Mouse (Mus musculus): ENCODE data around the gene Rubcn.

Rubcn gene

GRCm38 (mm10) chr16:32870231-32870630, 7.3 kb downstream of the Rubcn start:
- no peak for DNase-seq (ENCODE audit: low spot score in 2 of 2)

- DNase-seq (ENCODE audit: low spot score in 2 of 2), result peak; percentile 83 to 88
Observed at GRCm38 (mm10) chr16:32867919-32868552, 9.5 kb downstream of the Rubcn start.

GRCm38 (mm10) chr16:32866713-32867112, 10.9 kb downstream of the Rubcn start:
- no peak for DNase-seq (ENCODE audit: low spot score in 2 of 2)

DNA sequence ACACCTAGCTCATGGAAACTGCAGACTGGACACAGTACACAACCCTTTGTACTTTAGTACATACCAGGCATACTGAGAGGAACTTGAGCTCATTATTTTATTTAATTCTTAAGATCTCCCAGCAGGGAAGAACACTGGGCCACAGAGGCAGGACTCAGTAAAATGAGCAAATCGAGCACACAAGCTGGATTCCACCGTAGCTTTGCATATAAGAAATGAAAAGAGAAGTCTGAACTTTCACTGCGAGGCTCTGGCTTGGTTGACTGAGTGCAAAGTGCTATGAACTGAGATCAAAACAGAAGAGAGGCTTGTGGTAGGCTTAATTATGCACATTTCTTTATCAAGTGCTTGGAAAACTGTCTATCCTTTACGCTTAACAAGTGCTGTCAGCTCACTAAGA, 12.2 kb downstream of the Rubcn start:
- DNase-seq (ENCODE audit: low spot score in 2 of 2), result no peak

- DNase-seq (ENCODE audit: low spot score in 2 of 2), result no peak
Observed at GRCm38 (mm10) chr16:32861813-32862385, 15.7 kb downstream of the Rubcn start.

GRCm38 (mm10) chr16:32858771-32859636, 18.6 kb downstream of the Rubcn start:
- DNase-seq (ENCODE audit: low spot score in 2 of 2), result no peak

DNA sequence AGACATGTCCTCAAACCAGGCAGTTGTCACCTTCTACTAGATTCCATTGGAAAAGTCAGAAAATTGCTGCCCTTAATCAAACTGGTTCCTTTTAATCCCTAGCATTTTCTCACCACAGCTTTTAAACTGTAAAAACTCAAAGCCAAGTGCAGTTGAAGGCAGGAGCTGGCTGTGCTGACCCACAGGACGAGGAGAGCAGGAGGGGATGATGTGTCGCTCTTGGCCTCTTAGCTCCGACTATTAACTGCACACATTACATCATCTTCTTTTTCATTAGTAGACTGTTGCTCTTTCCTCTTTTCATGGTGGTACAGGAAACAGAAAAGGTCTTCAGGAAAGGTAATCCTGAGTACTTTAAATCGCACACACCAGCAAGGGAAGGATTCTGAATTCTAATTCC, 19.2 kb downstream of the Rubcn start:
- DNase-seq (ENCODE audit: low spot score in 2 of 2), result no peak

- DNase-seq (ENCODE audit: low spot score in 2 of 2), result no peak
Observed at GRCm38 (mm10) chr16:32856751-32857150, 20.8 kb downstream of the Rubcn start.

- DNase-seq (ENCODE audit: low spot score in 2 of 2), result no peak
Observed at GRCm38 (mm10) chr16:32854050-32854571, 23.5 kb downstream of the Rubcn start.

DNA sequence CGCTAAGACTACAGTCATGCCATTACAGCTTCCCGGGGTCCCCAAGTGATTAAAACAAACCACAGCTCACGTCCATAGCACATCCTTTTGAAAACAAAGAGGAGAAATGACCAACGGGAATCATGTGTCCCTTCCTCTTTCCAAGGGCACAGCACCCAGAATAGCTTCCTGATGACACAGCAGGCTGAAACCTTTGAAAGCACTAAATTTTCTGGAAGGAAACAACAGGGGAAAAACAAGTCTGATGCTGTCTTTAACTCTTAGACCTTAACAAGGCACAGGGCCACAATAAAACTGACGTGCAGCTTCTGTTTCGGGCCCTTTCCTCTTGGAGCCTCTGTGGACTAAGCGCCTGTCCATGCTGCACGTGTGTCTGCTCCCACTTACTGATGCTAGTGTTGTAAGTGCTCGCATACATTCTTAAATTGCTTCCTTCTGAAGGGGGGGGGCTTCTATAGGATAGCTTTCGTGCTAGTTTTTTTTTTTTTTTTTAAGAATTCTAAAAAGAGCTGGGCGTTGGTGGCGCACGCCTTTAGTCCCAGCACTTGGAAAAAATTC, 24.0 kb downstream of the Rubcn start:
- DNase-seq (ENCODE audit: low spot score in 2 of 2), result no peak

- DNase-seq (ENCODE audit: low spot score in 2 of 2), result no peak
Observed at GRCm38 (mm10) chr16:32849042-32849830, 28.3 kb downstream of the Rubcn start.

GRCm38 (mm10) chr16:32847103-32847502, 30.5 kb downstream of the Rubcn start:
- no peak for DNase-seq (ENCODE audit: low spot score in 2 of 2)

- DNase-seq (ENCODE audit: low spot score in 2 of 2), result no peak
Observed at GRCm38 (mm10) chr16:32831501-32831900, 46.1 kb downstream of the Rubcn start.

GRCm38 (mm10) chr16:32829104-32829503, 48.5 kb downstream of the Rubcn start:
- no peak for DNase-seq (ENCODE audit: low spot score in 2 of 2)

- no peak for DNase-seq (ENCODE audit: low spot score in 2 of 2)
Observed at GRCm38 (mm10) chr16:32826521-32826920, 51.0 kb downstream of the Rubcn start.

- no peak for DNase-seq (ENCODE audit: low spot score in 2 of 2)
Observed at GRCm38 (mm10) chr16:32825380-32825779, 52.2 kb downstream of the Rubcn start.

GRCm38 (mm10) chr16:32824061-32824460, 53.5 kb downstream of the Rubcn start:
- DNase-seq (ENCODE audit: low spot score in 2 of 2), result no peak

DNA sequence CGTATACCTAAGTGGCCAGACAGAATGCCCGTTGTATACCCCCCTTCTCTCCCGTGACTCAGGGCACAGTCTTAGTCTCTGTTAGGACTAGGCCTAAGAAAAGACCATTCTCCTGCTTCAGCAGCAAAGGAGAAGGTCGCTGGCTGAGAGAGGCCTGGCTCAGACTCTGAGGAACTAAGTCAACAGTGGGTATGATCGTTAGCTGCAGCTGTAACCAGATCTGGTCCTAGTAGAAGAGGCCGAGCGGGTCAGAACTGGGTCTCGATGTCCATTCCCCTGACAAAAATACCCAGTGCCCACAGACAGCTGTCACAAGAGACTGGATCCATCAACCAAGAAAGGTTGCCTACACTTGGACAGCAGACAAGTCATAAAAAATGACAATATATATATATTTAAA, 54.1 kb downstream of the Rubcn start:
- no peak for DNase-seq (ENCODE audit: low spot score in 2 of 2)

DNA sequence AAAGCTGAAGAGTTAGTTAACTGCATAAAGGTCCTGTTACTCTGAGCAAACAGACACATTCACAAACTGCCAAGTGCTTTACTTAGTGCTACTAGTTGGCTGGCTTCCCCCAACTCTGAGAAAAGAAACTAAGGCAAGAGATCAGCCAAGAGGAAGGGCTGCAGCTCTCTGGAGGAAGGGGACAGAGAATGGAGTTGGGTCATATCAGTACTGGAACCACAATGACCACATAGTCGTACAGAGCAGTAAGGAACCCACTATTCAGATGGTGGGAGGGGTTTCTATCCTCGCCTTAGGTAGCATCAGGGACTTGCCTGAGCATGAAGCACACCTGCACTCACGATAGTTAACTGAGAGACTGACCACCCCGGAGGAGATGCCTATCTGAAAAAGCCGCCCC, 54.7 kb downstream of the Rubcn start:
- no peak for DNase-seq (ENCODE audit: low spot score in 2 of 2)

DNA sequence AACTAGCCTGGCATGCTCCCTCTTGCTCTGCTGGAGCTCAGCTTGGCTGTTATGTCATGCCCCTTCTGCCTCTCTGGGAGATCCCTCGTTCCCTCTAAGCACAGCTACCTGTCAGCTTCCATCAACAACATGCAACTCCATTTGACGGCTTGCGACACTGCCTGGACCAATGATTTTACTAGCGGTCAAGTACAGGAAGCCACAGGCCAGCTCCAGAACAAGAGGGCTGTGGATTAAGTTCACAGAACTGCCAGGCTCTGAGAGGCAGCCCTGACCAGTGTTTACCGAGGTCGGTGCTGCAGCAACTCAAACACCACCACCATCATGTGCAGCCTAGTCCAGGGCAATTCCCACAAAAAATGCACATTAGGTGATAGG, 55.1 kb downstream of the Rubcn start:
- DNase-seq (ENCODE audit: low spot score in 2 of 2), result no peak

GRCm38 (mm10) chr16:32821772-32822449, 55.7 kb downstream of the Rubcn start:
- DNase-seq (ENCODE audit: low spot score in 2 of 2), result no peak

Data from spleen, postnatal 4 days (tissue).